Mouse (Mus musculus) urinary bladder, postnatal 25 days (tissue): Measurements from ENCODE around the gene Gm7951.
"Not testable (repeated sequence)": the region's sequence is repeated elsewhere in the genome, so short reads cannot be mapped to it uniquely, and the experiment has no call there.

Experiments
- DNase-seq: peaks from one replicate; pipeline ENCODE4 v3.0.0; 2022; ENCODE audit warnings: low spot score

Gene Gm7951

DNA sequence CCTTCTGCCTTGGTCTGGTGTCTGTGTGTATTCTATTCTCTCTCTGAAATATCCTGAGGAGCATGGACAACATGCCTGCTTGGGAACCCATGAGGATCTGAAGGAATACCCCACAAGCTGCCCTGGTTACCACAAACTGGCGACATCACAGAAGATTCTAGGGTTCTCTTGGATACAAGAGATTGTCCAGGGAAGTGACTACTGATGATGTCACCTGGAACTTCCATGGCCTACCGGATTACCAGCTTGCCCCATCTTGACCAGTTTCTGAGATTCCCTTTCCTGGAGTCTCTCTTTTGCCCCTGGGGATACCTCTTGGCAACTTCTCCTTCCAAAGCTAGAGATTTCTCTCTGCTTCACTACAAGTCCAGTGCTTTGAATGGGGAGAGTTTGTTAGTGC lies at the start of gene Gm7951:
Gene Gm7951, minus strand, starts transcription at position 101 of the 400 bp plus-strand sequence.
- not testable (repeated sequence) for DNase-seq

GRCm38 (mm10) chr14:42162522-42162921 lies 45.4 kb upstream of the Gm7951 start, which contains the start of gene Gm17027:
Gene Gm17027, minus strand, starts transcription at chr14:42162622.
- DNase-seq: not testable (repeated sequence)

DNA sequence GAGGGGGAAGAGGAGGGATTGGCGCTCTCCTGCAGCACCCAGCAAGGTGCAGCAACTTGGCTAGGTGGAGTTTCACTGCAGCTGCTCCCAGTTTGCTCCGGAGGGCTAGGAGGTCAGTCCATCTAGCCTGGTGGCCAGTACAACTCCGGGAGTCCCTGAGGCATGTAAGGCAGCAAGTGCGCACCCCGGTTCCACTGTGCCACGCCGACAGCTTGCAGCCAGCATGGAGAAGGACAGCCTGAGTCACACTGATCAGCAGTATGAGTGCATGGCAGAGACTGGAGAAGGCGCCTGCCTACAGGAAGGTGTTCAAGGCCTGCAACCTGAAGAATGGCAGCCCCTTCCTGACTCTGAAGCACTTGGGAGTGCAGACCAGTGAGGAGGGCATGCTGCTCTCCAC lies 17.4 kb upstream of the Gm7951 start:
- not testable (repeated sequence) for DNase-seq

- DNase-seq: not testable (repeated sequence)
Measured at GRCm38 (mm10) chr14:42133806-42134205, 16.6 kb upstream of the Gm7951 start.
